Mouse (Mus musculus) naive thymus-derived CD4-positive, alpha-beta T cell, adult 2 months (primary cell): Measurements from ENCODE around the gene Olfr547.
"Not testable (repeated sequence)": the region's sequence is repeated elsewhere in the genome, so short reads cannot be mapped to it uniquely, and the experiment has no call there.

Experiments
- DNase-seq: peaks from one replicate; pipeline ENCODE4 v3.0.0-alpha.2; 2011; ENCODE audit warnings: low read depth

Olfr547 gene

GRCm38 (mm10) chr7:102534449-102534848 is at the start of gene Olfr547:
Gene Olfr547 (plus strand): TSS chr7:102534749.
- no peak for DNase-seq

- not testable (repeated sequence) for DNase-seq
Measured at GRCm38 (mm10) chr7:102484766-102485165, 49.8 kb upstream of the Olfr547 start.

GRCm38 (mm10) chr7:102486105-102486504 is 48.4 kb upstream of the Olfr547 start:
- DNase-seq, result no peak

- DNase-seq, result no peak
Measured at GRCm38 (mm10) chr7:102488161-102488560, 46.4 kb upstream of the Olfr547 start, which contains the start of gene Olfr544. Gene Olfr544 (minus strand): TSS chr7:102488313.

- not testable (repeated sequence) for DNase-seq
Measured at GRCm38 (mm10) chr7:102494416-102494815, 40.1 kb upstream of the Olfr547 start.

- DNase-seq, result no peak
Measured at GRCm38 (mm10) chr7:102499473-102499872, 35.1 kb upstream of the Olfr547 start, which contains the start of gene Olfr545. Gene Olfr545 (minus strand): TSS chr7:102499573.

- DNase-seq, result no peak
Measured at GRCm38 (mm10) chr7:102501986-102502385, 32.6 kb upstream of the Olfr547 start.

- peak; percentile 76 for DNase-seq
Measured at GRCm38 (mm10) chr7:102506848-102507247, 27.7 kb upstream of the Olfr547 start.

- DNase-seq, result no peak
Measured at GRCm38 (mm10) chr7:102508066-102508465, 26.5 kb upstream of the Olfr547 start.

- DNase-seq, result no peak
Measured at GRCm38 (mm10) chr7:102508666-102509065, 25.9 kb upstream of the Olfr547 start.

GRCm38 (mm10) chr7:102509726-102510125 is 24.8 kb upstream of the Olfr547 start:
- DNase-seq, result no peak

GRCm38 (mm10) chr7:102511927-102512326 is 22.6 kb upstream of the Olfr547 start:
- DNase-seq, result no peak

GRCm38 (mm10) chr7:102512814-102513435 is 21.6 kb upstream of the Olfr547 start:
- DNase-seq, result peak; percentile 83

GRCm38 (mm10) chr7:102514144-102514543 is 20.4 kb upstream of the Olfr547 start:
- DNase-seq, result no peak

- DNase-seq, result no peak
Measured at GRCm38 (mm10) chr7:102516261-102517050, 18.1 kb upstream of the Olfr547 start.

- DNase-seq, result no peak
Measured at GRCm38 (mm10) chr7:102517051-102517335, 17.6 kb upstream of the Olfr547 start.

- DNase-seq, result peak; percentile 41
Measured at GRCm38 (mm10) chr7:102529052-102529451, 5.5 kb upstream of the Olfr547 start.

GRCm38 (mm10) chr7:102540596-102540995 is 6.0 kb downstream of the Olfr547 start, which contains the start of gene Olfr548-ps1:
Gene Olfr548-ps1 (plus strand): TSS chr7:102540896.
- DNase-seq, result no peak

GRCm38 (mm10) chr7:102541251-102541650 is 6.7 kb downstream of the Olfr547 start:
- DNase-seq, result peak; percentile 17

- DNase-seq, result no peak
Measured at GRCm38 (mm10) chr7:102549570-102549969, 15.0 kb downstream of the Olfr547 start, which contains the start of gene Olfr549. Gene Olfr549 (plus strand): TSS chr7:102549870.

GRCm38 (mm10) chr7:102553279-102553678 is 18.7 kb downstream of the Olfr547 start:
- DNase-seq, result no peak

GRCm38 (mm10) chr7:102564999-102565997 is 30.7 kb downstream of the Olfr547 start, which contains the start of gene Trim21:
Gene Trim21 (minus strand): TSS chr7:102565486.
- DNase-seq, result peak; percentile 89
